Mouse (Mus musculus) bone marrow, adult 2 months (tissue): ENCODE measurements at regions not wholly inside any gene's neighbourhood (a gene's known extent, or its start where the extent isn't known, plus 50 kb on each side); places are given as distances from the start of the nearest gene placed in this dataset.

Experiments used
- CTCF ChIP-seq: fragments of 200-500 bp; IDR thresholded peaks from 2 replicates; pipeline ENCODE4 v1.5.1; 2011; ENCODE audit warnings: low read length, control low read depth; ENCODE audit not compliant: control insufficient read depth, insufficient read depth
- POLR2A ChIP-seq: fragments of 200-500 bp; IDR thresholded peaks from 2 replicates; pipeline ENCODE4 v1.6.1; 2011; ENCODE audit warnings: low read depth, mild to moderate bottlenecking, control low read depth, low read length, borderline replicate concordance; ENCODE audit not compliant: control insufficient read depth

DNA sequence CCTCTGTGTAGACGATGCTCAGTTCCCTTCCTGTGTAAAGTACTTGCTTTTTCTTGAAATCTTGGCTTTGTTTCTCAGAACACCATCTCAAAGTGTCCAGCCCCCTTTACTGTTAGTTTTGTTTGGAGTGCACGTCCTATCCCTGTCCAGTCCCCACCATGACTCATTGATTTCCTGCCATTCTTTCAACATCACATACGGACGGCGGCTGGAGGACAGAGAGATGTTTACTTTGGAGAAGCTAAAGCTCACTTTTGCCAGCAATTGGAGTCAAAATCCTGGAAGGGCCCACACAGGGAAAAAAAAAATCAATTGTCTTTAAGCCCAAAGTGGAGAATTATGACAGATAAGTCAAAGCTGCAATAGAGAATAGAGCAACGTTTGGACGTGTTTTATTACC, 51.8 kb downstream of the Gm5426 start:
- TF ChIP-seq POLR2A = no peak
- TF ChIP-seq CTCF = no peak
